Mouse (Mus musculus): ENCODE data around the gene AC129217.1. TPM values are rescaled to one million over a fixed set of nuclear protein-coding genes. Genes with fewer than 3 reads are reported as not detected.
"Not testable (repeated sequence)": the region's sequence is repeated elsewhere in the genome, so short reads cannot be mapped to it uniquely, and the experiment has no call there.

AC129217.1 gene
- polyA plus RNA-seq, 1 experiment from 2014 or later = not detected

- no peaks in the 10 kb centered on the region for H3K27me3 ChIP-seq
- H3K27ac ChIP-seq = no peak overlapping the region
- no peaks in the 10 kb centered on the region for H3K4me1 ChIP-seq (replicated peaks)
- H3K4me2 ChIP-seq (replicated peaks) = no peak overlapping the region
- peaks cover 28% of the 10 kb centered on the region for H3K36me3 ChIP-seq
- no peaks in the 10 kb centered on the region for H3K9me3 ChIP-seq
- ATAC-seq = no peak
- WGBS = 47% methylated on average over 7 of the region's 7 CpGs
- no peak overlapping the region for H3K9ac ChIP-seq (replicated peaks)
- H3K4me3 ChIP-seq (replicated peaks) = no peak overlapping the region
These were observed 22.1 kb downstream of the AC129217.1 start for GRCm38 (mm10) chr19:8851639-8852038.

- Histone ChIP-seq H3K9me3 (no peaks in the 10 kb centered on the region), H3K9ac (replicated peaks) (no peak overlapping the region), H3K27me3 (no peaks in the 10 kb centered on the region), H3K27ac (no peak overlapping the region), H3K4me2 (replicated peaks) (no peak overlapping the region), H3K4me1 (replicated peaks) (no peaks in the 10 kb centered on the region), H3K36me3 (peaks cover 21% of the 10 kb centered on the region), H3K4me3 (replicated peaks) (no peak overlapping the region)
- WGBS = 68% methylated on average over 10 of the region's 10 CpGs
- ATAC-seq = no peak
These were observed 22.8 kb downstream of the AC129217.1 start for GRCm38 (mm10) chr19:8852236-8852928.

GRCm38 (mm10) chr19:8853117-8853516, 23.5 kb downstream of the AC129217.1 start:
- no peaks in the 10 kb centered on the region for H3K9me3 ChIP-seq
- WGBS = 84% methylated on average over 3 of the region's 3 CpGs
- H3K4me1 ChIP-seq (replicated peaks) = no peaks in the 10 kb centered on the region
- H3K27me3 ChIP-seq = no peaks in the 10 kb centered on the region
- H3K4me3 ChIP-seq (replicated peaks) = no peak overlapping the region
- no peak overlapping the region for H3K9ac ChIP-seq (replicated peaks)
- ATAC-seq = no peak
- no peak overlapping the region for H3K27ac ChIP-seq
- H3K4me2 ChIP-seq (replicated peaks) = no peak overlapping the region
- peaks cover 14% of the 10 kb centered on the region for H3K36me3 ChIP-seq

- Histone ChIP-seq H3K27me3 (no peaks in the 10 kb centered on the region), H3K27ac (no peak overlapping the region), H3K9me3 (no peaks in the 10 kb centered on the region), H3K4me1 (replicated peaks) (no peaks in the 10 kb centered on the region), H3K9ac (replicated peaks) (no peak overlapping the region), H3K36me3 (no peaks in the 10 kb centered on the region), H3K4me2 (replicated peaks) (no peak overlapping the region), H3K4me3 (replicated peaks) (no peak overlapping the region)
- WGBS = 48% methylated on average over 4 of the region's 4 CpGs
- no peak for ATAC-seq
These were observed 28.1 kb downstream of the AC129217.1 start for GRCm38 (mm10) chr19:8857689-8858088.

- H3K4me2 ChIP-seq (replicated peaks) = no peak overlapping the region
- 21% methylated on average over 1 of the region's 1 CpGs for WGBS
- H3K27ac ChIP-seq = no peak overlapping the region
- no peaks in the 10 kb centered on the region for H3K36me3 ChIP-seq
- H3K9me3 ChIP-seq = no peaks in the 10 kb centered on the region
- H3K9ac ChIP-seq (replicated peaks) = no peak overlapping the region
- ATAC-seq = 0 out of 2 replicates have a peak, but pooled peaks have one; percentile 24
- no peaks in the 10 kb centered on the region for H3K4me1 ChIP-seq (replicated peaks)
- no peak overlapping the region for H3K4me3 ChIP-seq (replicated peaks)
- no peaks in the 10 kb centered on the region for H3K27me3 ChIP-seq
These were observed 29.4 kb downstream of the AC129217.1 start for GRCm38 (mm10) chr19:8859018-8859417.

GRCm38 (mm10) chr19:8864265-8864664, 34.7 kb downstream of the AC129217.1 start:
- no peak overlapping the region for H3K4me2 ChIP-seq (replicated peaks)
- no peaks in the 10 kb centered on the region for H3K27me3 ChIP-seq
- no peak overlapping the region for H3K27ac ChIP-seq
- H3K4me3 ChIP-seq (replicated peaks) = no peak overlapping the region
- no peaks in the 10 kb centered on the region for H3K4me1 ChIP-seq (replicated peaks)
- no peak overlapping the region for H3K9ac ChIP-seq (replicated peaks)
- no peak for ATAC-seq
- WGBS = 84% methylated on average over 6 of the region's 6 CpGs
- no peaks in the 10 kb centered on the region for H3K9me3 ChIP-seq
- H3K36me3 ChIP-seq = no peaks in the 10 kb centered on the region

GRCm38 (mm10) chr19:8870381-8870780, 40.8 kb downstream of the AC129217.1 start:
- H3K27me3 ChIP-seq; H3K27ac ChIP-seq; ATAC-seq; H3K9ac ChIP-seq (replicated peaks); H3K4me3 ChIP-seq (replicated peaks); H3K9me3 ChIP-seq: not testable (repeated sequence)
- Histone ChIP-seq H3K4me2 (replicated peaks) (0 out of 2 replicates have a peak overlapping the region, but pooled peaks have one; percentile 86), H3K4me1 (replicated peaks) (peaks cover 13% of the 10 kb centered on the region), H3K36me3 (peaks cover 24% of the 10 kb centered on the region)
- 63% methylated on average over 3 of the region's 3 CpGs for WGBS

- peak; percentile 61 for ATAC-seq
- no peaks in the 10 kb centered on the region for H3K9me3 ChIP-seq
- no peaks in the 10 kb centered on the region for H3K27me3 ChIP-seq
- H3K9ac ChIP-seq (replicated peaks) = peak overlapping the region; percentile 93
- peak overlapping the region; percentile 86 for H3K4me3 ChIP-seq (replicated peaks)
- H3K4me1 ChIP-seq (replicated peaks) = peaks cover 13% of the 10 kb centered on the region
- 65% methylated on average over 9 of the region's 9 CpGs for WGBS
- peak overlapping the region; percentile 75 for H3K27ac ChIP-seq
- H3K4me2 ChIP-seq (replicated peaks) = peak overlapping the region; percentile 86
- peaks cover 29% of the 10 kb centered on the region for H3K36me3 ChIP-seq
These were observed 41.3 kb downstream of the AC129217.1 start for GRCm38 (mm10) chr19:8870838-8871237.

GRCm38 (mm10) chr19:8871267-8872186, 42.0 kb downstream of the AC129217.1 start, which contains the start of gene Ubxn1:
Gene Ubxn1 (plus strand): TSS chr19:8871496.
- Histone ChIP-seq H3K4me2 (replicated peaks) (peak within 1 kb of the TSS; percentile 86), H3K36me3 (peaks cover 36% of the 10 kb centered on the region), H3K4me1 (replicated peaks) (peaks cover 13% of the 10 kb centered on the region), H3K4me3 (replicated peaks) (peak within 1 kb of the TSS; percentile 86), H3K27ac (peak within 1 kb of the TSS; percentile 76), H3K9ac (replicated peaks) (peak within 1 kb of the TSS; percentile 93), H3K9me3 (no peaks in the 10 kb centered on the region), H3K27me3 (no peaks in the 10 kb centered on the region)
- ATAC-seq = peak; percentile 97
- under 1% methylated on average over 59 of the region's 59 CpGs for WGBS

- no peak for ATAC-seq
These were observed 42.8 kb downstream of the AC129217.1 start for GRCm38 (mm10) chr19:8872266-8872840.

GRCm38 (mm10) chr19:8875031-8875430, 45.5 kb downstream of the AC129217.1 start:
- H3K9ac ChIP-seq (replicated peaks) = no peak overlapping the region
- peaks cover 49% of the 10 kb centered on the region for H3K36me3 ChIP-seq
- WGBS = 91% methylated on average over 7 of the region's 7 CpGs
- ATAC-seq = no peak
- H3K4me2 ChIP-seq (replicated peaks) = no peak overlapping the region
- no peaks in the 10 kb centered on the region for H3K9me3 ChIP-seq
- H3K4me3 ChIP-seq (replicated peaks) = no peak overlapping the region
- peaks cover 23% of the 10 kb centered on the region for H3K4me1 ChIP-seq (replicated peaks)
- H3K27ac ChIP-seq = no peak overlapping the region
- H3K27me3 ChIP-seq = no peaks in the 10 kb centered on the region

More at GRCm38 (mm10) chr19:8872266-8872840, 42.8 kb downstream of the AC129217.1 start:
- Histone ChIP-seq H3K4me3 (replicated peaks) (peak overlapping the region; percentile 86), H3K27me3 (no peaks in the 10 kb centered on the region), H3K4me2 (replicated peaks) (peak overlapping the region; percentile 86), H3K9ac (replicated peaks) (peak overlapping the region; percentile 93), H3K27ac (no peak overlapping the region), H3K4me1 (replicated peaks) (peaks cover 13% of the 10 kb centered on the region), H3K36me3 (peaks cover 44% of the 10 kb centered on the region), H3K9me3 (no peaks in the 10 kb centered on the region)
- WGBS = 81% methylated on average over 10 of the region's 10 CpGs

Measured in midbrain, embryonic 13.5 days (tissue).